Mouse (Mus musculus): Measurements from ENCODE around the gene Ptpn1.
A peak's percentile ranks its signal among the peaks of the same experiment; 100 is the strongest.

Ptpn1 gene

DNA sequence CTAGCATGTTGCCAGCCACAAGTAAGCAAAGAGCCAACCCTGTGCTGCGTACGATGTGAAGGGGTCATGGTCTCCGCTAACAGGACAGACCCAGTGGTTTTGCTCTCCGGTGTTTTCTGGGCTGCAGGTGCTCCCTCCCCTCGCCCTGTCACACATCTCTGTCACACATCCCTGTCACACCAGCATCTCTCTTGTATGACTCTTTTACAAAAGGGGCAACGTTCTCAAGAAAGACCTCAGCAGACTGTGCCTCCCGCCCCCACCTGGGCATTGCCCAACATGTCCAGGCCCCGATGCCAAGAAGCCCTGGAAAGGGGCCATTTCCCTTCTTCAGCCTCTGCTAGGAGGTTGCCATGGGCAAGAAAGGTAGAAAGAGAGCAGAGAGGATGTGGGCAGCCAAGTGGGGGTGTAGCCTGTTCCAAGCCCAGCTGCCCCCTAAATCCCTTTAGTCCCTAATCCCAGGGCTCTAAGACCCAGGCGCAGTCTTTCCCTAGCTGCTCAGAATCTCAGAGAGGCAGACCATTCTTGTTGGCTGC lies 10.8 kb upstream of the Ptpn1 start:
- ATAC-seq (ENCODE audit: low TSS enrichment), result no peak

DNA sequence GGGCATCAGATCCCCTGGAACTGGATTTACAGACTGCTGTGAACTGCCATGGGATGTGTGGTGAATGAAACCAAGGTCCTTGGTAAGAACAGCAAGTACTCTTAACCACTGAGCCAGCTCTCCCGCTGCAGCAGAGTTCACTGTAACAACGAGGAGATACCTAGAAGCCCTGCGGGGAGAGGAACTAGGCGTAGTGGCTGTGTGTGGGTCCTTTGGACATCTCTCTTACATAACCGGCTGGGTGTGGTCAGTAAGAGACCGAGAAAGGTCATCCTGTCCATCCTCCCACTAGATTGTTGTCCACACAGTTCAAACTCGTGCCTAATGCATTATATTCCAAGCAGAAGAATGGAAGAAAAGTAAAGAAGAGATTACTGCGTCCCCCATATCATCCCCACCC lies 10.0 kb upstream of the Ptpn1 start:
- no peak for ATAC-seq (ENCODE audit: low TSS enrichment)

DNA sequence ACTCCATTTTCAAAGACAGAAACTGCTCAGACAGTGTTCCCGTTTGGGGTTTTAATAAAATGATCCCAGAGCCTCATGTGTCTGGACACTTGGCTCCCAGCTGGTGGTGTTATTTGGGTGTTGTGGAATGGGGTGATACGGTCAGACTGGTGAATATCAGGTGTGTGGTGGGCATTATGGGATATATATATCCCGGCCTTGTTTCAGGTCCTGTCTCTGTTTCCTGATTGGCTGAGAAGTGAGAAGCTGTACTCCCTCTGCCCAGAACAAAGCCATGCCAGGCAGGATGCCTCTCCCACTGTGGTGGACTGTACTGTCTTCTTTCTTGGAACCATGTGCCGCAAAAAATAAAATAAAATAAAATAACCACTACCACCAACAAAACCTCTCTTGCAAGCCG lies 7.8 kb upstream of the Ptpn1 start:
- no peak for ATAC-seq (ENCODE audit: low TSS enrichment)

DNA sequence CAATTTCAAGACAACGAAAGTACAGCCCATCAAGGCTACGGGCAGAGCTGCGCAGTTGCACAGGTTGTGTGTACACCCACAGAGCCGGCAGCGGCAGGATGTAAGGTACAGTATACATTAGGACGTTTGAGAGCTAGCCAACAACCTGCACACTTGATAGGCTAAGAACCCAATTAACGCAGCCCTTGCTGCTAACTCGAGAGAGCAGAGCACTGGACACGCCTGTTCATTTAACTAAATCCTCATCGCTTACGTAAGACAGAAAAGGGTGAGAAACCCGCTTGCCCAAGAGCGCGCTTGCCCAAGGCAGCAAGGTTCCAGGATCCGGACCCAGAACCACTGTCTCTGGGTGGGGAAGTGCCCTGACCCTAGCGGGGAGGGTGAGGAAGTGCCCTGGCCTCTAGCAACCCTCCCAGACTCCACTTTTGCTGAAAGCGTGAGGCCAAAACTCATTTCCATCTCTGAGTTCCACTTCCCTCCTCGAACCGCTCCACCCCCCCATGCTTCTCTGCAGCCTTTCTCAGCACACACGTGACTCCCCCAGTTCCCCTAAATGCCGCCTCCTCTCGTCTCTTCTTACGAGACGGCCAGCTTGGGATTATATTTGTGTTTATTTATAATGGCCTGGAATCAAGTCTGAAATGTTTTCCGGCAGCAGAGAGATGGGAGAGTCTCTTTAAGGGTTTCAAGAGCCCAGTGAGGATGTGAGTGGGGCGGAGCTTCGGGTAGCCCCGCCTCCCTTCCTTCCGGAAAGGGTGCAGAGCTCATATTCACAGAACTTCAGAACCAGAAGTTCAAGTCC lies 6.9 kb upstream of the Ptpn1 start:
- peak; percentile 85 for ATAC-seq (ENCODE audit: low TSS enrichment)

DNA sequence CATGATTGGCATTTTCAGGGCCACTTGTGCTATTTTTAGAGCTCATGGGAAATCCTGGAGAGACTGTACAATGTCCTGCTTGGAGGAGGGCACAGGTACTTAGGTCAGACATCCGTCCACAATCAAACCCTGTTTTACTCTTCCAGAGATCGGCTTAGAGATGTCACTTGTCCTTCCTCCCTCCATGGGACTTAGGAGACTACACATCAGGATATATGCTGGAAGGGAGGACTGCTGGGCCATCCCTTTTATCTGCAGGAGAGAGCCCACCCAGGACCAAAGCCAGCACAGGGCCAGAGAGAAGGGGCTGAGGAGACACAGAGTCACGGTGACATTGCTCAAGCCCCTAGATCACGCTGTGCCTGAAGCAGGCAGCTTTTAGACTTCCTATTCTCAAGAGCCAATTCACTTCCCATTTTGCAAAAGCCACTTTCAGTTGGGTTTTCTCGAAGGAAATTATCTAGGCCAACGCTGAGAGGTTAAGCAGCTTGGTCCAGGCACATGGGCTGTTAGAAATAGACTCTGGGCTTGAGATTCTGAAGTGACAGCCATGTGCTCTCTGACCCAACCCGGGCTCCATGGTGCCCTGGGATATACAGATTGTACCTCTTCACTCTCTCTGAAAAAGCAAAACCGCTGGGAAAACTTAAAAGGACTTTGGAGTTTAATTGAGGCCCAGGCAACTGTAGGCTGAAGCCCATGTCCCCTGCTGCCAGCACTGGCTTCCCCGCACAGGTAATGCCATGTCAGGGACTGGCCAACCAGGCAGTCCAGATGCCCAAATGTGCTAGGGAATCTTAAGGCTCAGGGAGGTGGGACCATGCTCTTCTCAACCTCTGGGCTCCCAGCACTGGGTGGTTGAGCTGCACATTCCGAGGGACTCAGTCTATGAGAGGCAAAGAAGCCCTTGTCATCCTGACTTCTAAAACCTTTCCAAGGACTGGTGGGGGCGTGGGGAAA lies 5.7 kb upstream of the Ptpn1 start:
- no peak for ATAC-seq (ENCODE audit: low TSS enrichment)

DNA sequence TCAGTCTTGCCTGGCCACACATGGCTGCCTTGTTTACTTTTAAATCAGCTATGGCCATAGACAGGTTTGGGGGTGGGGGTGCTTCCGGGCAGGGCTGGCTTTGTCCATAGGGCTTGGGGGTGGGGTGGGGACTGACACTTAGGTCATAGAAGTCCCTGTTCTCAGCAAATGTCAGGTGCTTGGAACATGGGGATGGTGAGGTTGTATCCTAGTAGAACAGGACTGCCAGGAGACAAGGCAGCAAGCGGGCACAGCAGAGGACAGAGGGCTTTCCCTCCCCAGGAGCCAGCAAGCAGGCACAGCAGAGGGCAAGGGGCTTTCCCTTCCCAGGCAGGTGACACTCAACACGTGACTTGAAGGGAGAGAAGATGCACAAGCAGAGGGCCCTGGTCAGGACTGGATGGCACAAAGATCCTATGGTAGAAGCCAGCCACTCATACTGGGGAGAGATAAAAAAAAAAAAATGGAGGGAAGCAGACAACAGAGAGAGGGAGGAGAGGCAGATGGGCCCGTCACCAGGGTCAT lies 3.8 kb upstream of the Ptpn1 start:
- no peak for ATAC-seq (ENCODE audit: low TSS enrichment)

DNA sequence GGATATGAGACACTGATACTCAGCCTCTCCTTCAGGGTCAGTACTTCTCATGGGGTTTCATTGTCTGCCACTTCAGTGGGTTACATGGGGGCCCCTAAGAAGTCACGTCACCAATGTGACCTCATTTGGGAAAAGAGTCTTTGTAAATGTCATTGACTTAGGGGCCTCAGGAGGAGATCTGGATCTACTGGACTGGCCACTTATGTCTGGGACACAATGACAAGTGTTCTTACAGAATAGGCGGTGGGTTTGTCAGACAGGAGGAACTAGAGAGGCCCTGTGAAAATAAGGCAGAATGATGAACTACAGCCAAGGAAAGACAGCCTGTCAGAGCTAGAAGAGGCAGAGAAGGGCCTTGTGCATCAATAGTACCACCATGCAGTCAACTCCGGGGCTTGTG lies 2.9 kb upstream of the Ptpn1 start:
- no peak for ATAC-seq (ENCODE audit: low TSS enrichment)

DNA sequence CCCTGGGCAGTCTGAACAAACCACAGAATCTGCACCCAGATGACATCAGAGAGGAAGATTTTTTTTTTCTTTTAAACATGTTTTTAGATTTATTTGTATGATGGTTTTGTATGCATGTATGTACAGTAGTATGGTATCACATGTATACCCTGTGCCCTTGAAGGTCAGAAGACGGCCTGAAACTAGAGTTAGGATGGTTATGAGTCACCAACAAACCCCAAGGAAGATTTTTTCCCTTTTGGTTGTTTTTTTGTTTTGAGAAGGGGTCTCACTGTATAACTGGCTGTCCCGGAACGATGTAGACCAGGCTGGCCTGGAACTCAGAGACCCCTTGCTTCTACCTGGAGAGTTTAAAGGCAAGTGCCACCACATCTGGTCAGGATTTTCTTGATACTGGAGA lies 882 bp upstream of the Ptpn1 start:
- no peak for ATAC-seq (ENCODE audit: low TSS enrichment)

DNA sequence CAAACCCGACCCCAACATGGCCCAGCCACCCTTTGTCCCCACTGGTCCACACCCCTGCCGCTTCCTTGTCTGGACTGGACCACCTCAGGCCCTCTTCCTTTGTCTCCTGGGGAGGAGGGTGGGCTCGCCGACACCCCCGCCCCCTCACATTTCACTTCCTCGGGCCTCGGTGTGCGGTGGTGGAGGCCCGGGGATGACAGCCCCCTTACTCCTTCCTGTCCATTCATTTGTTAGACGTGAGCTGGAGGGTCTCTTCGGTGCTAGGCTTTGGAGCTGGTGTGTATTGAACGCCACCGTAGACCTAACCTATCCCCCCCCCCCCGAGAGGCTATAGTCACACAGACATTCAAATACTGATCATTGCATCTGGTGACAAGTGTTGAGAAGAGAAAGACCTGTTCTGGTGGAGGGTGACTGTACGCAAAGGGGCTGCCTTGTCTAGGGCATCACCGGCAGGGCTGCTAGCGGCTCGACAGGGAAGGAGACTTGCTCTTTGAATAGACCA lies 922 bp downstream of the Ptpn1 start:
- ATAC-seq (ENCODE audit: low TSS enrichment), result peak; percentile 5; the same call in 1 of the 2 replicates

DNA sequence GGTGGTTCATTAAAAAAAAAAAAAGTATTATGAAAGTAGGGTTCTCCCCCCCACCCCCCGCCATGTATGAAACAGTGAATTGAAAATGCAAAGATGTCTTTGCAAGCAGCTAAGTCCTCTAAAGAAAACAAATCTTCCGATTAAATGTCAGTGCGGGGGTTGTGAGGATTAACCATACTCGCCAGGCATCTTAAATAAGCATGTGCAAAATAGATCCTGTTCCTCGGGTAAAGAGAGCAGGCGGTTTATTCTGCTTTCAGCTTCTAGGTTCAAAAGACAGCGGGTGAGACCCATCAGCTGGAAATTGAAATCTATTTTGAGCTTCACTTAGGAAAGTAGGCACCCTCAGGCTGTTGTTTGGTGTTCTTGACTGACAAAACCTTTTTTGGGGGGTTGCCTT lies 1.5 kb downstream of the Ptpn1 start:
- ATAC-seq (ENCODE audit: low TSS enrichment), result no peak

DNA sequence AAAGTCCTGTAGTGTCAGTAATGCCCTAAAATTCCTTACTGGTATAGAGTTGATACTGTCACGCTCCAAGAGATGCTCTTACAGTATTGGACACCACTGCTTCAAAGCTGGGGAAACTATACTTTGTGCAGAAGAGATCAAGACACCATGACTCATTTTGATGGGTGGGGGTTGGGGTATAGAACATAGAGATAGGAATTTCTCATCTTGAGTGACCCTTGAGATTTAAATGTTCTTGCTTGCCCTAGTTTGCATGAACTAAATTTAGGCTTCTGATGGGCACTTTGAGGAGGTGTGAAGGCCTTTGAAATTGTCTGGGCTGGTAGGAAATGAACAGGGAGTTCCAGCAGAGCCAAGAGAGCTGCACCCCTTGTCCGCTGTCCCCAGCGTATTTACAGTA lies 4.1 kb downstream of the Ptpn1 start:
- ATAC-seq (ENCODE audit: low TSS enrichment), result no peak

DNA sequence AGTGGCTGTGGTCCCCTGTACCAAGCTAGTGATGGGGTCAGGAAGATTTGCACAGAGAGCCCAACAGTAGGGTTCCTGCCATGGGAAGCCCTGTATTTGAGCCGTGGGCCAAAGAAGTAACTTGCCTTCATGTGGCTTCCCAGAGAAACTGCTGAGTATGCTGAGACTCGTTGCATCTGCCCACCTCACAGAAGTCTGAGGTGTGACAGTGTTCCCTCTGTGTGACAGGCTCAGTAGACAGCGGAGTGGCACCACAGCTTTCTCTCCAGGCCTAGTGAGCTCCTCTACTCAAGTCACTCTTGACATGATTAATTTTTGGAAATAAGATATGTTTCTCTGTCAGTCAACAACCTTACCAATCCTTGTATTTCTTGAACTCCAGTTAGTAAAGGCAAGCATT lies 6.9 kb downstream of the Ptpn1 start:
- ATAC-seq (ENCODE audit: low TSS enrichment), result no peak

DNA sequence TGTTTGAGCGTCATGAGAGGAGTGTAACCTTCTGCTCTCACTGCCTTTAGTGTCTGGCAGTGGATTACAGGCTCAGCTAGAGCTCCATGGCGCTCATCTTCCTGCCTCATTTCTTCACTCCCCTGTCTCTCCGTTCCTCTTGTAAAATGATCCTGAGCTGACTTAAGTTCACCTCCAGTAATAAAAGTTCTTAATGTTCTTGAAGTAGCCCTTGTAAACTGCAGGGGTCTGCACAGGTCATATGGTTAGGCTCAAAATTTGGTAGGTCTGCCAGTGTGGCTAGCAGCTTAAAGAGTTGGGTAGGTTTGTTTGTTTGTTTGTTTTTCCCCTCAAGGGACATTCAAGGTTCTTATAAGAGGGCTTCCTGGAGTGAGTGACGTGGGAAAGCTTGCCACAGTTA lies 7.3 kb downstream of the Ptpn1 start:
- no peak for ATAC-seq (ENCODE audit: low TSS enrichment)

DNA sequence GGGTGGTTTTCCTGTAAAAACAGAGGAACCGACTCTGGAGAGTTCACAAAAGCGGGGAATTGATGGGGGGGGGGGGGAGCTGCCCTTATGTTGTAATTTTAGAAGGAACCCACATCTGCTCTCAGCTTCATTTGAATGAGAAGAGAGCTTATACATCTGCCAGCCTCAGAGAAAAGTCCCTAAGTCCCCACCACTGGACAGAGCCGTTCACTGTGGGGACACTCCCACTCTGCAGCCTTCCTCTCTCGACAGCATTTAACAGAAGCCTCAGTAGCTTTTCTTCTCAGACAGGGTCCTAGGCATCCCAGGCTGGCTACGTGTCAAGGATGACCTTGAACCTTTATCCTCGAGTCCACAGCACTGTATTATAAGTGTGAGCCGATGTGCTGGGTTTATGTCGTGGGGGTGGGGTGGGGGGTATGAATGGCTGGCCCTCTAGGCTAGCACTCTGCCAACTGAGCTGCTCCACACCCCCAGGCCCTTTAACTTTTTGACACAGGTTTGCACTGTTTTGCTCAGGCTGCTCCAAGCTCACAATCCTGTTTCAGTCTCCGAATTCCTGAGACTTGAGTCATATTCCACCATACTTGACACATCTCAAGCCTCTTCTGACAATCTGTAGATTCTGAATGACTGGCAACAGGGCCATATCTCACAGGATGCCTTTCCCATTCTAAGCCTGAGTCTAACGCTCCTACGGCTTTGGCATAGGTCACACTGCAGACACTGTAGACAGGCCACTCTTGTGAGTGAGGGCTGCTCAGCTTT lies 8.0 kb downstream of the Ptpn1 start:
- ATAC-seq (ENCODE audit: low TSS enrichment), result no peak

DNA sequence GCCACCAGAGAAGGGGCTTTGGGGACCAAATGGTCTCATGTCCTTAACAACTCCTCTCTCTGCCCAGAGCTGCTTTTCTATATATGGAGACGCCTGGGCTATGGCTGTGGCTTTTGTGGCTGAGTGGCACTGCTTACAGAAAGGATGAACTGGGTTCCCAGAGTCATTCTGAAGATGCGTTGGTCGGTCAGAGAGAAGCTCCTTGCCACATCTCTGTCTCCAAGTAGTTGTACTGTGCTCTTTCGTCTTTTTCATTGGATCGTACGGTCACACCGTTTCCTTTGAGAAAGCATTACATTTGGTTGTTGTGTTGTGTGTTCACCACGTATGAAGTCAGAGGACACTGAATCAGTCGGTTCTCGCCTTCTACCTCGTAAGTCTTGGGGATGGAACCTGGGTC lies 8.8 kb downstream of the Ptpn1 start:
- no peak for ATAC-seq (ENCODE audit: low TSS enrichment)

DNA sequence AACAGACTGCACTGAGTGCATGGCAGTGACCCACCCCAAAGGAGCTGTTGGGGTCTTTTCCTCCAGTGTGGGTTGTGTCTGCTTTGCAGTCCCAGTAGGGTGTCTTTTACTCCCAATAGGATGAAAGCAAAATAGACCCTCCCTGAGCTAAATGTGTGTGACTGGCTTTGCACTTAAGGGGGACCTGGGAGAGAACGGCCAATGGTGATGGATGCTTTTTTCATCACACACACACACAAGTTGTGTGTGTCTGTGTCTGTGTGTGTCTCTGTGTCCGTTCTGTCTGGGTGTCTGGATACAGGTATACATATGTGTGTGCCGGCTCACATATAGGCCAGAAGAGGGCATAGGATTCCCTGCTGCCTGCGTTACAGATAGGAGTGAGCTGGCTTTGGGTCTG lies 9.5 kb downstream of the Ptpn1 start:
- ATAC-seq (ENCODE audit: low TSS enrichment), result no peak

DNA sequence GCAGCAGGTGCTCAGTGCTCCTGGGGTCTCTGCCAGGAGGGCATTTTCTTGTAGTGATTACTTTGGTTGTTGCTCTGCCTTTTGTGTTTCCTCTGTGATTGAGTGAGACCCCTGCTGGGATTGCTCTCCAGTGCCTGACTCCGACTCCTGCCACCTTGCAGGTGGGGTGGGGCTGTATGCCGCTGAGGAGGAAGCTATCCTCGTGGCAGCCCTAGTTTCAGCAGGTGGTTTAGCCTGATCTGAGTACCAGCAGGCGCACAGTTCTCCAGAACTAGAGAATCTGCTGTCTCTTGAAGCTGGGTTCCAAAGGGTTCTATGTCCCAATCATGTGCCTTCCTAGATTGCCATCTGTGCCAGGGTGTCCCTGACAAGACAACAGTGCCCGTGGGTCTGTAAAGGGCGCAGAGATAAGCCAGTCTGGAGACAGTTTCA lies 9.9 kb downstream of the Ptpn1 start:
- ATAC-seq (ENCODE audit: low TSS enrichment), result peak; percentile 31; the same call in 1 of the 2 replicates

DNA sequence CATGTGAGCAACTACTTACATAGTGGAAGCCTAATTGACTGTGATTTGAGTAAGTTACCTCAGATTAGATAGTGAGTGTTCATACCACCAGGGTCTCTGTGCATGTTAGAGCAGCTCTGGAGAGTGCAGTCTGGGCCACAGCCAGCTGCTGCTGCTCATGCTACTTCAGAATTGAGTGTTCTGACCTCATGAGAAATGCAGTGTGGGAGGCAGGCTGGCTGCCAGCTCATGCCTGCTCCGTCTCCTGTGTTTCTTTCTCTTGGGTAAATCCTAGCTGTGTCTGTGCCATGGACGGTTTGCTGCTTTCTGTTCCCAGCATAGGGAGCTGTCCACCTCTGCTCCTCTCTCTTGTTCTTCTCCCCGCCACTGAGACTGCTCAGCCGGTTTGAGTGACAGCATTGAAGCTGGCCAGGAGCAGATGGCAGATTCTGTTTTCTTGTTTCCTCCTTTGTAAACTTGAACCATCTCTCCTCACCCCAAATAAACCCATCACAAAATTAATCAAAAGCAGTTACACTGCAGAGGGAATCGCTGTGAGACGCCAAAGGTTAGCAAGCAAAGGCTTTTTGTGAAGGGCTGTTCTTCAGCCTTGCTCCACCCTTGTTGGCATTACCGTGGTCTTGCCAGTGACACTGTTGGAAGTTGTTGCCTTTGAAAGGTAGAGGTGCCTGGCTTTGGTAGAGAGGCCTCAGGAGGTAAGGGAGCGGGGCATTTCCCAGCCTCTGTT lies 10.5 kb downstream of the Ptpn1 start:
- peak; percentile 62 for ATAC-seq (ENCODE audit: low TSS enrichment)

DNA sequence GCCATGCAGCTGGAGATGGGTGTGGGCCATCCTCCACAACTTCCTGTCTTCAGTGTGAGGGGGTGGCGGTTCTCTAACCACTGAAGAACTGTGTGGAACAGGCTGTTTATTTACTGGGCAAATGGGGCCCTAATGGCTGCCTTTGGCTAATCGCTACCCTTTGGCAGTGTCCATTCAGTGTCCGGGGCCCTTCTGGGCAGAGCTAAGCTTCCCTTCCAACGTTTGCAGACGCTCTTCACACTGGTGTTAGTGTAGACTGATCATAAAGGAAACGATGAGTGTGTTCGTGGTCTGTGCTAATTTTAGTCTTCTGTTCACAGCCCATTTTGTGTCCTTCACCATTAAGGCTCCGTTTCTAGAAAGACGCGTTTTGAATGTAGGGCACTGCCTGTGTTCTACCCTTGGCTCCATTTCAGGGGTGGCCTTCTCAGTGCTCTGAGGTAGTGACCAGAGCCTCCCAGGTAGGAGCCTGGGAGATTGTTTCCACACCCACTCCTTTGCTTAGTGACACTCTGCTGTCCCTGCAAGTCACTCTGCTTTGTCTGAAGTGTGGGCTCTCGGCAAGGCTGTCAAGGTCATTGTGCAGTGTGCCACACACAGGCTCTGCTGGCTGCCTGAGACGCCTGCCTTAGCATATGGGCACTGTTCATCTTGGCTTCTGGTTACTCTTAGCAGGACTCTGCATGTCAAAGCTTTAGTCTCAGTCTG lies 11.2 kb downstream of the Ptpn1 start:
- ATAC-seq (ENCODE audit: low TSS enrichment), result peak; percentile 41; the same call in 1 of the 2 replicates

DNA sequence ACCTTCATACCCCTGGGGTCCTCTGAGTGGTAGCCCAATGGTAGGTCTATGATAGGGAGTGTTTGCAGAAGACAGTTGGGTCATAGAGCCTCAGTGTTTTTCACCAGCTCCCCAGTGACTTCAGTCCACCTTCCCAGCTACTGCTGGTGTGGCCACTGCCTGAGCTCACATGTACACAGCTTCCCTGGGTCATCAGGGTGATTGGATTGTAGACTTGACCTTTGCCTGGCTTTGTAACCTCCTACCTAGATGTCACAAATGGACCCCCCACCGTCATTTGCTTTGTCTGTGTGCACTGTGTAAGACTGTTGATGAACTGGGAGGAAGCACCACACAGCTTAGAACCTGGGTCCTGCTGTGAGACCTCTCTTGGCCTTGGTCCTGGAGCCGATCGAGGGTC lies 12.3 kb downstream of the Ptpn1 start:
- ATAC-seq (ENCODE audit: low TSS enrichment), result no peak
